Mouse (Mus musculus) Muller cell, postnatal 12 days (primary cell): ENCODE results near the gene Sesn2.
A peak's percentile ranks its signal among the peaks of the same experiment; 100 is the strongest.
"Not testable (repeated sequence)": the region's sequence is repeated elsewhere in the genome, so short reads cannot be mapped to it uniquely, and the experiment has no call there.

ENCODE experiments used
- DNase-seq: peaks from one replicate; pipeline ENCODE4 v3.0.0-alpha.2; 2015; ENCODE audit errors: inconsistent ontology term

Sesn2 gene

GRCm38 (mm10) chr4:132482956-132483608, 27.2 kb downstream of the Sesn2 start:
- no peak for DNase-seq

- DNase-seq: not testable (repeated sequence)
Measured at GRCm38 (mm10) chr4:132482104-132482503, 28.2 kb downstream of the Sesn2 start.

GRCm38 (mm10) chr4:132477833-132478232, 32.5 kb downstream of the Sesn2 start:
- DNase-seq: no peak

- no peak for DNase-seq
Measured at GRCm38 (mm10) chr4:132475895-132476878, 34.1 kb downstream of the Sesn2 start.

GRCm38 (mm10) chr4:132474631-132475030, 35.7 kb downstream of the Sesn2 start:
- DNase-seq: peak; percentile 46

GRCm38 (mm10) chr4:132473411-132473810, 36.9 kb downstream of the Sesn2 start:
- no peak for DNase-seq

GRCm38 (mm10) chr4:132469873-132470272, 40.4 kb downstream of the Sesn2 start:
- no peak for DNase-seq

GRCm38 (mm10) chr4:132464255-132464613, 46.1 kb downstream of the Sesn2 start:
- DNase-seq: no peak

GRCm38 (mm10) chr4:132463430-132464254, 46.7 kb downstream of the Sesn2 start, which contains the start of gene Med18:
TSS of gene Med18 (minus strand) at chr4:132463921.
- DNase-seq: peak; percentile 90

- peak; percentile 4 for DNase-seq
Measured at GRCm38 (mm10) chr4:132462836-132463235, 47.5 kb downstream of the Sesn2 start.

- DNase-seq: no peak
Measured at GRCm38 (mm10) chr4:132460225-132460624, 50.1 kb downstream of the Sesn2 start.

GRCm38 (mm10) chr4:132455561-132455960, 54.7 kb downstream of the Sesn2 start:
- no peak for DNase-seq

- DNase-seq: no peak
Measured at GRCm38 (mm10) chr4:132455146-132455545, 55.2 kb downstream of the Sesn2 start.

GRCm38 (mm10) chr4:132454216-132454615, 56.1 kb downstream of the Sesn2 start:
- DNase-seq: no peak

GRCm38 (mm10) chr4:132449778-132450177, 60.5 kb downstream of the Sesn2 start:
- no peak for DNase-seq

- DNase-seq: no peak
Measured at GRCm38 (mm10) chr4:132446105-132446504, 64.2 kb downstream of the Sesn2 start.

- no peak for DNase-seq
Measured at GRCm38 (mm10) chr4:132444516-132444915, 65.8 kb downstream of the Sesn2 start.
